Comparison of ENCODE assay signal across 7 mouse cellular contexts in the genomic region with DNA sequence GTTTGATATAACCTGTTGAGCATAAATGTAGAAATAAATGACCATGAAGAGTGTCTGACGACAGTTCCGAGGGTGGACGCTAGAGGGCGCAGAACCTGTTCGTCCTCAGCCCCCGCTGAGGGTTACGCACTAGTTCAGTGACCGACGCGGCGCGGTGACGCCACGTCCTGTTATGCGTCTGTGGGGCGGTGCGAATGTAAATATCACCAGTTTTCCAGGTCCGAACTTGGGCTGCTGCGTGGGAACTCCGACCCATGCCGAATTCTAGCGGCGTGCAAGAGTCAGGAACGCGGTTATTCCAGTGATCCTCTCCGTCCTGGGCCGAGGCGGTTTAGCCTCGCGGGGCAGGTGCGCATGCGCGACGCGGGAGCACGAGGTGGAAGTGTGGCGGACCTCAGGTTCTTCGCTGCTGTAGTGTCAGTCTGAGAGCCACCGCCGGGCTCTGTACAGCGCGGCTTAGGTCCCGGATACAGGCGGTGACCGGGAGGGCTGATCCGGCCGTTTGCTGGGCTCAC. TPM values are rescaled to one million over a fixed set of nuclear protein-coding genes. Genes with fewer than 3 reads are reported as not detected.
A peak's percentile ranks its signal among the peaks of the same experiment; 100 is the strongest.
DNase-seq lines count a peak whose midpoint lies in the region; ATAC-seq and TF ChIP-seq lines count a peak whose summit lies in the region.

Gene Rpp14, plus strand, starts transcription at position 203 of the 515 bp plus-strand sequence.

- ATAC-seq in embryonic facial prominence, embryonic 12.5 days (ENCODE audit: insufficient number of reproducible peaks, insufficient read depth, low FRiP score, low TSS enrichment): peak; percentile 90
- ATAC-seq in limb, embryonic 13.5 days (ENCODE audit: low FRiP score, low read depth): peak; percentile 95
- peak; percentile 97 for ATAC-seq in midbrain, embryonic 16.5 days

- under 1% methylated on average over 47 of the region's 47 CpGs for WGBS in embryonic facial prominence, embryonic 12.5 days
- under 1% methylated on average over 47 of the region's 47 CpGs for WGBS in heart, adult 2 months
- WGBS in limb, embryonic 13.5 days: under 1% methylated on average over 47 of the region's 47 CpGs
- under 1% methylated on average over 47 of the region's 47 CpGs for WGBS in midbrain, embryonic 16.5 days

- peak within 1 kb of the TSS; percentile 90 for H3K4me2 ChIP-seq in embryonic facial prominence, embryonic 12.5 days (replicated peaks)
- peak within 1 kb of the TSS; percentile 92 for H3K4me2 ChIP-seq in limb, embryonic 13.5 days (replicated peaks)
- H3K4me2 ChIP-seq in midbrain, embryonic 16.5 days (ENCODE audit: low read length): peak within 1 kb of the TSS; percentile 80

- TF ChIP-seq POLR2A in heart, adult 2 months (IDR thresholded peaks at IDR 0.05; ENCODE audit: insufficient read depth, low read depth, low read length): peak; percentile 83

- H3K27ac ChIP-seq in embryonic facial prominence, embryonic 12.5 days: peak within 1 kb of the TSS; percentile 96
- H3K27ac ChIP-seq in heart, adult 2 months: peak within 1 kb of the TSS; percentile 100
- peak within 1 kb of the TSS; percentile 96 for H3K27ac ChIP-seq in limb, embryonic 13.5 days
- peak within 1 kb of the TSS; percentile 95 for H3K27ac ChIP-seq in midbrain, embryonic 16.5 days (ENCODE audit: low read length)

- peak; percentile 99; the same call in 1 of the 2 replicates for TF ChIP-seq CTCF in heart, adult 2 months (IDR thresholded peaks at IDR 0.05)

- peak within 1 kb of the TSS; percentile 80 for H3K9ac ChIP-seq in embryonic facial prominence, embryonic 12.5 days
- H3K9ac ChIP-seq in heart, adult 2 months (ENCODE audit: low read depth, low read length): peak within 1 kb of the TSS; percentile 77
- H3K9ac ChIP-seq in limb, embryonic 13.5 days: peak within 1 kb of the TSS; percentile 88
- H3K9ac ChIP-seq in midbrain, embryonic 16.5 days (ENCODE audit: low read depth, low read length): peak within 1 kb of the TSS; percentile 76

- intact Hi-C loops in heart, adult 2 months (cut with DNase I): loop anchor here (1.0 to 5.0 kb wide), 2 partner anchors 15 to 132 kb away; partner anchors contain the start of gene Kctd6

- peak; percentile 84 for TF ChIP-seq EP300 in heart, adult 2 months (IDR thresholded peaks at IDR 0.05; ENCODE audit: insufficient read depth, low read depth, low read length)

- peak within 1 kb of the TSS; percentile 72 for H3K4me3 ChIP-seq in embryonic facial prominence, embryonic 12.5 days
- H3K4me3 ChIP-seq in heart, adult 2 months: peak within 1 kb of the TSS; percentile 86
- peak within 1 kb of the TSS; percentile 73 for H3K4me3 ChIP-seq in limb, embryonic 13.5 days
- H3K4me3 ChIP-seq in midbrain, embryonic 16.5 days (ENCODE audit: low read depth, low read length): peak within 1 kb of the TSS; percentile 71

- H3K4me1 ChIP-seq in embryonic facial prominence, embryonic 12.5 days: peaks cover 15% of the 10 kb centered on the region; the same call in 1 of the 2 replicates
- peaks cover 2% of the 10 kb centered on the region for H3K4me1 ChIP-seq in heart, adult 2 months (ENCODE audit: control insufficient read depth, insufficient read depth, low read length)
- peaks cover 13% of the 10 kb centered on the region for H3K4me1 ChIP-seq in limb, embryonic 13.5 days
- H3K4me1 ChIP-seq in midbrain, embryonic 16.5 days (ENCODE audit: control insufficient read depth, insufficient read depth, low read length): peaks cover 15% of the 10 kb centered on the region

- H3K79me2 ChIP-seq in heart, adult 2 months (replicated peaks; ENCODE audit: control insufficient read depth, insufficient read depth, low read length): no peaks in the 10 kb centered on the region

- H3K27me3 ChIP-seq in embryonic facial prominence, embryonic 12.5 days: no peaks in the 10 kb centered on the region
- H3K27me3 ChIP-seq in heart, adult 2 months (ENCODE audit: control insufficient read depth, insufficient read depth, low read length): no peaks in the 10 kb centered on the region
- H3K27me3 ChIP-seq in limb, embryonic 13.5 days: no peaks in the 10 kb centered on the region
- H3K27me3 ChIP-seq in midbrain, embryonic 16.5 days (ENCODE audit: control insufficient read depth, insufficient read depth, low read depth, low read length): no peaks in the 10 kb centered on the region

- H3K9me3 ChIP-seq in embryonic facial prominence, embryonic 12.5 days: no peaks in the 10 kb centered on the region
- no peaks in the 10 kb centered on the region for H3K9me3 ChIP-seq in limb, embryonic 13.5 days
- H3K9me3 ChIP-seq in midbrain, embryonic 16.5 days (replicated peaks; ENCODE audit: control insufficient read depth, low read length, poor library complexity, severe bottlenecking): no peaks in the 10 kb centered on the region

- DNase-seq in adrenal gland, postnatal 25 days: peak; percentile 95
- DNase-seq in heart, adult 2 months: peak; percentile 95 to 96
- peak; percentile 93 to 96 for DNase-seq in kidney, adult 8-10 months
- DNase-seq in spleen, postnatal 10 days (ENCODE audit: low spot score in 2 of 2): peak; percentile 93 to 97

- peaks cover 14% of the 10 kb centered on the region for H3K36me3 ChIP-seq in embryonic facial prominence, embryonic 12.5 days
- no peaks in the 10 kb centered on the region for H3K36me3 ChIP-seq in heart, adult 2 months (ENCODE audit: control insufficient read depth, insufficient read depth, low read length)
- H3K36me3 ChIP-seq in limb, embryonic 13.5 days: peaks cover 17% of the 10 kb centered on the region
- H3K36me3 ChIP-seq in midbrain, embryonic 16.5 days (ENCODE audit: control insufficient read depth, insufficient read depth, low read length): peaks cover 3% of the 10 kb centered on the region; the same call in 1 of the 2 replicates

RNA-seq across cellular contexts. Expression of gene Rpp14, which starts in this region (rescaled TPM):
- 36.2 and 38.2 TPM in 2 replicates for total RNA-seq in adrenal gland, postnatal 25 days (2021)
- 55.5 and 56.4 TPM in 2 replicates for polyA plus RNA-seq in embryonic facial prominence, embryonic 12.5 days (2016; fragmentation: Nextera tagmentation; extraction: Ambion mirVana)
- total RNA-seq in heart, adult 2 months (2021): 10 to 100 TPM; 23.1 to 29.7 TPM
- 11.2 and 16.7 TPM in 2 replicates for polyA plus RNA-seq in heart, adult 2 months (2012; rRNA removed)
- 53.7 and 55.8 TPM in 2 replicates for polyA plus RNA-seq in limb, embryonic 13.5 days (2015; fragmentation: Nextera tagmentation; extraction: Ambion mirVana)
- 42.8 and 46.7 TPM in 2 replicates for polyA plus RNA-seq in midbrain, embryonic 16.5 days (2015; fragmentation: Nextera tagmentation; extraction: Ambion mirVana)

Comparison
In these comparisons a context has a peak if more than half of its experiments do, and no peak if none do; other contexts are left out.
1. Peak in every context shown above with its lines: DNase-seq, ATAC-seq, H3K4me3 ChIP-seq and H3K27ac ChIP-seq.